Mouse (Mus musculus): Measurements from ENCODE around the gene Rrp8.

The Rrp8 gene

DNA sequence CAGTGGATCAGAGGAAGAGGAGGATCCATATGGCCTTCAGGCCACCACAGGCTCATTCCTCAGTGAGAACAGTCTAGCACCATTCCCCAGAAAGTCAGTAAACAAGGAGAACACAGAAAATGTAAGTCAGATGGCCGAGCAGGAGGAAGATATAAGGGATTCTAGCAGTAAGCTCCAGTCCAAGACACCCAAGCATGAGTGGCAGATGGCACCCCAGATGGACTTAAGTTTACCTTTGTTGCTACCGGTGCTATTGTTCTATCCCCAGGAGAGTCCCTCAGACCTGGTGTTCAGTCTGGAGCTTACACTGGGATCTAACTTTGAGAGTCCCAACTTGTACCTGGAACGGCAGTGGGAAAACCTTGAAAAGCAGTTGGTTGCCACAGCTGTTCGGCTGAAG, 33.4 kb downstream of the Rrp8 start:
- DNase-seq (ENCODE audit: low read depth, low spot score) = no peak

DNA sequence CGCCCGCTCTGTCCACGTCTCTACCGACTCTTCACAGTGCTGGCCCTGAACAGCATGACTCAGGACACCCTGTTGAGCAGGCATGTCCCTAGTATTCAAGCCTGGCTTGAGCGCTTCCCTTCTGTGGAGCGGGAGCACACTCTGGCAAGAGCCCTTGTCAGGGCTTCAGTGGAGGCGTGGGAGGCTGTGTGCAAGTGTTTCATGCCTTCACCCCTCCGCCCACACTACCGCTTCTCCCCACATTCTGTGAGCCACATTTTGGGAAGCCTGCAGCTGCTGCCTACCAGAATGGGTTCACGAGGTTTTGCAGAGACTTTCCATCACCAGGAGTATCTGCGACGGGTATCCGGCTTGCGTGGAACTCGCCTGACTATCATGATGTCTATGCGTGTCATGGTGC, 34.0 kb downstream of the Rrp8 start:
- DNase-seq (ENCODE audit: low read depth, low spot score) = no peak

GRCm38 (mm10) chr7:105690875-105691274, 46.3 kb downstream of the Rrp8 start:
- DNase-seq (ENCODE audit: low read depth, low spot score) = no peak

GRCm38 (mm10) chr7:105685541-105686197, 51.5 kb downstream of the Rrp8 start:
- DNase-seq (ENCODE audit: low read depth, low spot score) = no peak

Data from skeletal muscle tissue, adult 2 months (tissue).